Comparison of ENCODE assay signal across 13 mouse cellular contexts in genomic region chr8:87680034-87680433, GRCm38 (mm10).
"Had no signal": no experiment of that assay in that cellular context is flagged by ENCODE, and none has a peak within 500 bp of the region (broad histone marks: within the 10 kb centered on the region; RNA-seq: fewer than 3 reads in every experiment).

No protein-coding gene starts in this region.

- H3K4me3 ChIP-seq: layer of hippocampus, adult 2 months; liver, embryonic 15.5 days; stomach, embryonic 15.5 days had no signal

- H3K27ac ChIP-seq: layer of hippocampus, adult 2 months; liver, embryonic 15.5 days; stomach, embryonic 15.5 days had no signal

- H3K9ac ChIP-seq: liver, embryonic 15.5 days; stomach, embryonic 15.5 days had no signal

- H3K9me3 ChIP-seq: liver, embryonic 15.5 days; stomach, embryonic 15.5 days had no signal

- H3K36me3 ChIP-seq: liver, embryonic 15.5 days had no signal

- DNase-seq: kidney, postnatal 10 days; kidney, postnatal 4 days; lung, adult 2 months; lung, postnatal 36 days; midbrain, embryonic 14.5 days; right cerebral cortex, postnatal 14 days; thymus, adult 2 months; thymus, postnatal 25 days had no signal

- H3K27me3 ChIP-seq: liver, embryonic 15.5 days; stomach, embryonic 15.5 days had no signal

- H3K4me1 ChIP-seq: liver, embryonic 15.5 days; stomach, embryonic 15.5 days had no signal

- ATAC-seq: lung, postnatal 0 days had no signal

- H3K4me2 ChIP-seq: liver, embryonic 11.5 days; liver, embryonic 15.5 days; stomach, embryonic 15.5 days had no signal
